ENCODE assay signal across 22 mouse cellular contexts in the genomic region with DNA sequence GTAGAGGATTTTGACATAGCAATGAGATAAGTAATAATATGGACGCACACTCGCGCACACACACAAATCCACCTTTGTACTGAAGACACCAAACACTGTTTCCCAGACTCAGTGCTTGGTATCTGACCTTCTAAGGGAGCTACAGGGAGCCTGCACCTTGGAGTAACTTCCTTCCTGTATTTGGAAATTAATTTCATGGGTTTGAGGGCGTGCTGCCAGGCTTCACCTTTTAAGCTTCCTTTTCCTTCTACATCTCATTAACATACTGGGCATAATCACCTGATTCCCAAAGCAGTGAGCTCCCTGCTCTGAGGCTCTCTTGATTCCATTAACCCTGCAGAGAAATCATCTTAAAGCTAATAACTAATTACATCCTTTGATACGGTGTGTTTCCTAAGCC. TPM values are rescaled to one million over a fixed set of nuclear protein-coding genes. Genes with fewer than 3 reads are reported as not detected.
A peak's percentile ranks its signal among the peaks of the same experiment; 100 is the strongest.
DNase-seq lines count a peak whose midpoint lies in the region; ATAC-seq and TF ChIP-seq lines count a peak whose summit lies in the region.
"Had no signal": no experiment of that assay in that cellular context is flagged by ENCODE, and none has a peak within 500 bp of the region (broad histone marks: within the 10 kb centered on the region; RNA-seq: fewer than 3 reads in every experiment).

No protein-coding gene starts in this region.

- no peak overlapping the region for H3K4me3 ChIP-seq in lung, embryonic 14.5 days (ENCODE audit: low read depth, low read length)
- H3K4me3 ChIP-seq: embryonic facial prominence, embryonic 10.5 days; embryonic facial prominence, embryonic 12.5 days; forebrain, embryonic 13.5 days; forebrain, embryonic 15.5 days had no signal

- no peaks in the 10 kb centered on the region for H3K4me1 ChIP-seq in lung, embryonic 14.5 days (ENCODE audit: insufficient read depth)
- H3K4me1 ChIP-seq: embryonic facial prominence, embryonic 12.5 days; forebrain, embryonic 13.5 days; forebrain, embryonic 15.5 days had no signal

- peak; percentile 6 for DNase-seq in lung, embryonic 14.5 days
- no peak for DNase-seq in lung, postnatal 14 days
- no peak for DNase-seq in lung, postnatal 25 days (ENCODE audit: low spot score)
- no peak for DNase-seq in left cerebral cortex, adult 11 months (ENCODE audit: low spot score)
- DNase-seq: adrenal gland, adult 2 months; adrenal gland, postnatal 10 days; adrenal gland, postnatal 25 days; cerebellum, adult 11-12 months; cerebellum, adult 2 months; cerebellum, adult 9-10 months; cerebellum, postnatal 10 days; cerebellum, postnatal 25 days had no signal

- H3K4me2 ChIP-seq in lung, embryonic 14.5 days = no peak overlapping the region
- H3K4me2 ChIP-seq: embryonic facial prominence, embryonic 12.5 days; forebrain, embryonic 13.5 days; forebrain, embryonic 15.5 days had no signal

- WGBS in lung, embryonic 14.5 days = 83% methylated on average over 5 of the region's 5 CpGs

- H3K27me3 ChIP-seq in lung, embryonic 14.5 days (ENCODE audit: insufficient read depth, low read length) = no peaks in the 10 kb centered on the region
- H3K27me3 ChIP-seq: embryonic facial prominence, embryonic 12.5 days; forebrain, embryonic 13.5 days; forebrain, embryonic 15.5 days had no signal

- no peak for TF ChIP-seq CTCF in lung, embryonic 14.5 days (IDR thresholded peaks at IDR 0.05; ENCODE audit: low read depth)

- 0 out of 2 replicates have a peak, but pooled peaks cover 5% of the 10 kb centered on the region for H3K36me3 ChIP-seq in lung, embryonic 14.5 days (ENCODE audit: insufficient read depth)
- H3K36me3 ChIP-seq: embryonic facial prominence, embryonic 10.5 days; embryonic facial prominence, embryonic 12.5 days; forebrain, embryonic 15.5 days had no signal

- no peaks in the 10 kb centered on the region for H3K9me3 ChIP-seq in lung, embryonic 14.5 days (ENCODE audit: low read depth, low read length)
- H3K9me3 ChIP-seq: embryonic facial prominence, embryonic 12.5 days; forebrain, embryonic 13.5 days; forebrain, embryonic 15.5 days had no signal

- no peak overlapping the region for H3K27ac ChIP-seq in lung, embryonic 14.5 days (ENCODE audit: low read depth)
- H3K27ac ChIP-seq: embryonic facial prominence, embryonic 10.5 days; embryonic facial prominence, embryonic 12.5 days; forebrain, embryonic 13.5 days; forebrain, embryonic 15.5 days had no signal

- no peak for ATAC-seq in lung, embryonic 14.5 days (ENCODE audit: insufficient read depth)
- peak; percentile 25 for ATAC-seq in granulocyte monocyte progenitor cell, adult 5-6 weeks (replicated peaks; ENCODE audit: poor library complexity, severe bottlenecking)
- ATAC-seq in megakaryocyte progenitor cell, adult 5-6 weeks (replicated peaks; ENCODE audit: poor library complexity) = peak; percentile 53
- ATAC-seq: forebrain, embryonic 13.5 days; forebrain, embryonic 15.5 days had no signal

- no peak overlapping the region for H3K9ac ChIP-seq in lung, embryonic 14.5 days
- H3K9ac ChIP-seq: embryonic facial prominence, embryonic 12.5 days; forebrain, embryonic 13.5 days; forebrain, embryonic 15.5 days had no signal

RNA-seq across cellular contexts. Expression of a gene that starts 29.7 kb away (rescaled TPM):
- 12.5 and 13.4 TPM in 2 replicates for polyA plus RNA-seq in lung, embryonic 14.5 days (2014; fragmentation: Nextera tagmentation; extraction: Ambion mirVana)
- total RNA-seq in granulocyte monocyte progenitor cell, adult 5-6 weeks (2014; fragmentation: Nextera tagmentation) = not detected in 2 replicates
- total RNA-seq in granulocyte monocyte progenitor cell, adult 5-6 weeks (2017) = 0.43 TPM in 1 of 2 replicates, not detected in the other
- 0.07 and 0.44 TPM in 2 replicates for total RNA-seq in megakaryocyte progenitor cell, adult 5-6 weeks (2015)
- total RNA-seq in megakaryocyte progenitor cell, adult 5-6 weeks (2017) = 0.17 and 0.30 TPM in 2 replicates
- total RNA-seq: MEL had no signal
- polyA plus RNA-seq: C2C12; forebrain, embryonic 13.5 days had no signal

RNA-seq across cellular contexts. Expression of a gene that starts 35.4 kb away (rescaled TPM):
- polyA plus RNA-seq in lung, embryonic 14.5 days (2014; fragmentation: Nextera tagmentation; extraction: Ambion mirVana) = not detected in 2 replicates
- total RNA-seq in granulocyte monocyte progenitor cell, adult 5-6 weeks (2014; fragmentation: Nextera tagmentation) = not detected in 2 replicates
- not detected in 2 replicates for total RNA-seq in granulocyte monocyte progenitor cell, adult 5-6 weeks (2017)
- total RNA-seq in megakaryocyte progenitor cell, adult 5-6 weeks (2015) = not detected in 2 replicates
- not detected in 2 replicates for total RNA-seq in megakaryocyte progenitor cell, adult 5-6 weeks (2017)
- total RNA-seq: ES-E14, MEL had no signal
- polyA plus RNA-seq: embryonic facial prominence, embryonic 10.5 days; forebrain, embryonic 11.5 days had no signal
